Mouse (Mus musculus): ENCODE measurements around the gene Cdk18. TPM values are rescaled to one million over a fixed set of nuclear protein-coding genes. Genes with fewer than 3 reads are reported as not detected.
"Not testable (repeated sequence)": the region's sequence is repeated elsewhere in the genome, so short reads cannot be mapped to it uniquely, and the experiment has no call there.

Gene Cdk18
- total RNA-seq, 1 experiment, result 9.6 TPM

DNA sequence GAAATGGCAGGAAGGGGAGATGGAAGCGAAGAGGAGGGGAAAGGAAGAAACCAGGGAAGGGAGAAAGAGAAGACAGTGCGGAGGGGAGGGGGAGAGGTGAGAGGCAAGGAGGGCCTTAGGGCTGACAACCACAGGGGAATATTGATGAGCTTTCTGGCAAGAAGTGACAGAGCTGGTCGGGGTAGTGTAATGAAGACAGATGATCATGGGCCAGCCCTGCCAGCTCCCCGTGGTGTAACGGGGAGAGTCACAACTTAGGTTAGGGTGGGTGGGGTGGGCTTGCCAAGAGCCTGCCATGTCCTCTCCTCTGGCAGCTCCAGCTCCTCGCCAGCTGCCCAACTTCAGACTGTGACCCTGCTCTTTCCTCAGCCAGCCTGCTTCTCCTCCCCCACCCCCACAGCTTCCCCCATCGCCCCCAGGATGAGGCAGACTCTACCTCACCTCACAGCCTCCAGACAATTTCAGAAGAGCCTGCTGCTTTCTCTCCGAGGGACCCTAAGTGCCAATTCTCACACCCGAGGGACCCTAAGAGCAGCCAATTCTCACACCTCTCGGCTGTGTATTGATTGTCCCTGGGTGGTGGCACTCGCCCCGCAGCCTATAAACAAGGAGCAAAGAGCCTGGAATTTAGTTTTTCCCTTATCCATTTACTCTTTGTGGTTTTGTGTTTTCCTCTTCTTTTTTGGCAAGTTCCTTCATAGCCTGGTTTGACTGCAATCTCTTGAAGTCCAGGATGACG lies 25.5 kb upstream of the Cdk18 start:
- H3K4me3 ChIP-seq (ENCODE audit: insufficient read depth in 1 of 2, low read depth in 1 of 2, low read length in 2 of 2, poor library complexity in 1 of 2, severe bottlenecking in 1 of 2), result no peak overlapping the region
- peaks cover 0 to 13% of the 10 kb centered on the region in 2 experiments; a peak in 2 of 4 replicates for H3K4me1 ChIP-seq (ENCODE audit: control insufficient read depth in 2 of 2, insufficient read depth in 2 of 2, low read length in 2 of 2, poor library complexity in 1 of 2)
- in situ Hi-C loops (cut with MboI; ENCODE audit: low sequenced_read_pairs in 2 of 2, unreplicated experiment in 2 of 2), result loop anchor here in 1 of 2 experiments (10.0 kb wide), 1 partner anchor 70 kb away; no protein-coding TSS in a partner anchor
- no peaks in the 10 kb centered on the region for H3K36me3 ChIP-seq (ENCODE audit: control insufficient read depth, insufficient read depth, low read length, poor library complexity, severe bottlenecking)
- no peak for DNase-seq (ENCODE audit: low read depth, low spot score)
- TF ChIP-seq ZNF384 (IDR thresholded peaks at IDR 0.05; ENCODE audit: low read depth, low read length) (no peak), CHD2 (IDR thresholded peaks at IDR 0.05; ENCODE audit: low read depth, low read length) (no peak)
- no peaks in the 10 kb centered on the region for H3K9me3 ChIP-seq (ENCODE audit: control insufficient read depth, insufficient read depth, low read depth, low read length)
- H3K27ac ChIP-seq (ENCODE audit: insufficient read depth, low read depth, low read length, poor library complexity, severe bottlenecking), result no peak overlapping the region
- H3K9ac ChIP-seq (ENCODE audit: insufficient read depth, low read depth, low read length, poor library complexity, severe bottlenecking), result no peak overlapping the region

DNA sequence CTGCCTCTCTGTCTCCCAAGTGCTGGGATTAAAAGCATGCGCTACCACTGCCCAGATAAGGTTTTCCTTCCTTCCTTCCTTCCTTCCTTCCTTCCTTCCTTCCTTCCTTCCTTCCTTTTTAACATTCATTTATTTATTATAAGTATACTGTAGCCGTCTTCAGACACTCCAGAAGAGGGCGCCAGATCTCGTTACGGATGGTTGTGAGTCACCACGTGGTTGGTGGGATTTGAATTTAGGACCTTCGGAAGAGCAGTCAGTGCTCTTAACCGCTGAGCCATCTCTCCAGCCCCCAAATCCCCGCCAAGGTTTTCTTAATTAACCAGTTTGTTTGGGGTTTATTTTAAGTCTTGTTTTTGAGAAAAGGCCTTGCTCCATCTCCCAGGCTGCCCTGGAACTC lies 23.1 kb upstream of the Cdk18 start:
- H3K27ac ChIP-seq (ENCODE audit: insufficient read depth, low read depth, low read length, poor library complexity, severe bottlenecking); H3K4me3 ChIP-seq (ENCODE audit: insufficient read depth in 1 of 2, low read depth in 1 of 2, low read length in 2 of 2, poor library complexity in 1 of 2, severe bottlenecking in 1 of 2); H3K36me3 ChIP-seq (ENCODE audit: control insufficient read depth, insufficient read depth, low read length, poor library complexity, severe bottlenecking); DNase-seq (ENCODE audit: low read depth, low spot score); H3K9me3 ChIP-seq (ENCODE audit: control insufficient read depth, insufficient read depth, low read depth, low read length); H3K9ac ChIP-seq (ENCODE audit: insufficient read depth, low read depth, low read length, poor library complexity, severe bottlenecking): not testable (repeated sequence)
- in situ Hi-C loops (cut with MboI; ENCODE audit: low sequenced_read_pairs in 2 of 2, unreplicated experiment in 2 of 2), result loop anchor here in 1 of 2 experiments (10.0 kb wide), 1 partner anchor 72 kb away; no protein-coding TSS in a partner anchor
- H3K4me1 ChIP-seq (ENCODE audit: control insufficient read depth in 2 of 2, insufficient read depth in 2 of 2, low read length in 2 of 2, poor library complexity in 1 of 2), result peaks cover 10 to 27% of the 10 kb centered on the region in 2 experiments; a peak in 3 of 4 replicates

DNA sequence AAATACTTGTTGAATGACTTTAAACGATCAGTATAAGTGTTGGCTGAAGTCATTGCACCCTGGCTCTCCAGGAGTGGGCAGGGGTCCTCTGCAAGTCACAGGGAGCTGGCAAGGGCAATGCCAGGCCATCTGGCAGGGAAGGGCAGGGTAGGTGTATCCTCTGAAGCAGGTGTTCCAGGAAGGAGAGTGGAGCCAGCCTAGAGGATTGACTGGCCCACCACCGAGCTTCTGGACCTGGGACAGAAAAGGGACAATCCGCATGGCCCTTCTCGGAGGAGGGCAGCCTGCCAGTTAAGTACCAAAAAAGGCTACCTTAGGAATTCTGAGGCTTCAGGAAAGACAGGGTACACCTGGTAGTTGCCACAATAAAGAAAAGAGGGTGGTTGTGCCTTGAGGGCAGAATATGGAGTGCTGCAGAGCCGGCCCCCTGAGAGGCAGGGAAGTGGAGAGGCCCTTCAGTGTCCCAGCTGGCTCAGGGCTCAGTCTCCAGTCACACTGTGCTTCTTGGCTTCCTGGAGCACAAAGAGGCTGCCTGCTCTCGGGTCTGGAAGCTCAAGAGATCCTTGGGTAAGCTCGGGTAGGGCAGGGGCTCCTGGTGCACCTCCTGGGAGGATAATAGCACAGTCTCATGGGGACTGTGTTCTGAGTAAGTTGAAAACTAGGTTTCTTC lies 21.9 kb upstream of the Cdk18 start:
- in situ Hi-C loops (cut with MboI; ENCODE audit: low sequenced_read_pairs in 2 of 2, unreplicated experiment in 2 of 2), result loop anchor here in 1 of 2 experiments (10.0 kb wide), 1 partner anchor 73 kb away; no protein-coding TSS in a partner anchor
- peaks cover 11 to 27% of the 10 kb centered on the region in 2 experiments; a peak in 3 of 4 replicates for H3K4me1 ChIP-seq (ENCODE audit: control insufficient read depth in 2 of 2, insufficient read depth in 2 of 2, low read length in 2 of 2, poor library complexity in 1 of 2)
- H3K27ac ChIP-seq (ENCODE audit: insufficient read depth, low read depth, low read length, poor library complexity, severe bottlenecking), result no peak overlapping the region
- H3K4me3 ChIP-seq (ENCODE audit: insufficient read depth in 1 of 2, low read depth in 1 of 2, low read length in 2 of 2, poor library complexity in 1 of 2, severe bottlenecking in 1 of 2), result no peak overlapping the region
- no peak for TF ChIP-seq MAFK (IDR thresholded peaks at IDR 0.05; ENCODE audit: insufficient read depth, low read depth, low read length)
- TF ChIP-seq ZC3H11A (IDR thresholded peaks at IDR 0.05; ENCODE audit: borderline replicate concordance, low read depth, low read length), result no peak
- TF ChIP-seq HCFC1 (IDR thresholded peaks at IDR 0.05; ENCODE audit: borderline replicate concordance, insufficient read depth, low read length), result no peak
- no peak for TF ChIP-seq ZNF384 (IDR thresholded peaks at IDR 0.05; ENCODE audit: low read depth, low read length)
- no peak for TF ChIP-seq CHD2 (IDR thresholded peaks at IDR 0.05; ENCODE audit: low read depth, low read length)
- no peaks in the 10 kb centered on the region for H3K9me3 ChIP-seq (ENCODE audit: control insufficient read depth, insufficient read depth, low read depth, low read length)
- no peak for DNase-seq (ENCODE audit: low read depth, low spot score)
- H3K36me3 ChIP-seq (ENCODE audit: control insufficient read depth, insufficient read depth, low read length, poor library complexity, severe bottlenecking), result no peaks in the 10 kb centered on the region
- H3K9ac ChIP-seq (ENCODE audit: insufficient read depth, low read depth, low read length, poor library complexity, severe bottlenecking), result no peak overlapping the region

DNA sequence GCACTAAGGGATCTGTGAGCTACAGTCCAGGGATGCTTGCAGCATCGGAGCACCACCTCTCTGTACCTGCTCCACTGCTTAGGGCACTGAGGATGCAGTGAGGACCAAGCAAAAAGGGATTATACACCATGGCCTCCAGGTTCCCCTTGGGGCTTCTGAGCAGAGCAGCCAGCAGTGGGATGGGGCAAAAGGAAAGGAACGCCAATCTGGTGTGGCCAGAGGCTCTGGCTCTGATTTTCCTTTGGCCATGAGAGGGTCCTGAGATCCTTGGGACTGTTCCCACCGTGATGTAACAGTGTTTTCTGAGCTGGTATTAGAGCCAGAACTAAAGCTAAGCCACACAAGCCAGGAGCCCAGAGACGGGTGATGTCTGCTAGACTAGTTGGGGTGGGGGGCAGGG lies 20.2 kb upstream of the Cdk18 start:
- Histone ChIP-seq H3K4me1 (ENCODE audit: control insufficient read depth in 2 of 2, insufficient read depth in 2 of 2, low read length in 2 of 2, poor library complexity in 1 of 2) (peaks cover 11 to 25% of the 10 kb centered on the region in 2 experiments; a peak in 3 of 4 replicates), H3K9ac (ENCODE audit: insufficient read depth, low read depth, low read length, poor library complexity, severe bottlenecking) (no peak overlapping the region), H3K9me3 (ENCODE audit: control insufficient read depth, insufficient read depth, low read depth, low read length) (no peaks in the 10 kb centered on the region), H3K27ac (ENCODE audit: insufficient read depth, low read depth, low read length, poor library complexity, severe bottlenecking) (no peak overlapping the region), H3K4me3 (ENCODE audit: insufficient read depth in 1 of 2, low read depth in 1 of 2, low read length in 2 of 2, poor library complexity in 1 of 2, severe bottlenecking in 1 of 2) (no peak overlapping the region), H3K36me3 (ENCODE audit: control insufficient read depth, insufficient read depth, low read length, poor library complexity, severe bottlenecking) (no peaks in the 10 kb centered on the region)
- no peak for DNase-seq (ENCODE audit: low read depth, low spot score)
- TF ChIP-seq HCFC1 (IDR thresholded peaks at IDR 0.05; ENCODE audit: borderline replicate concordance, insufficient read depth, low read length) (no peak), ZC3H11A (IDR thresholded peaks at IDR 0.05; ENCODE audit: borderline replicate concordance, low read depth, low read length) (no peak), CHD2 (IDR thresholded peaks at IDR 0.05; ENCODE audit: low read depth, low read length) (no peak), ZNF384 (IDR thresholded peaks at IDR 0.05; ENCODE audit: low read depth, low read length) (no peak), MAFK (IDR thresholded peaks at IDR 0.05; ENCODE audit: insufficient read depth, low read depth, low read length) (no peak)
- in situ Hi-C loops (cut with MboI; ENCODE audit: low sequenced_read_pairs in 2 of 2, unreplicated experiment in 2 of 2), result loop anchor here in 1 of 2 experiments (5.0 to 10.0 kb wide), 2 partner anchors 37 to 75 kb away; no protein-coding TSS in a partner anchor
